8 mouse cellular contexts compared by ENCODE assay signal in the genomic region with DNA sequence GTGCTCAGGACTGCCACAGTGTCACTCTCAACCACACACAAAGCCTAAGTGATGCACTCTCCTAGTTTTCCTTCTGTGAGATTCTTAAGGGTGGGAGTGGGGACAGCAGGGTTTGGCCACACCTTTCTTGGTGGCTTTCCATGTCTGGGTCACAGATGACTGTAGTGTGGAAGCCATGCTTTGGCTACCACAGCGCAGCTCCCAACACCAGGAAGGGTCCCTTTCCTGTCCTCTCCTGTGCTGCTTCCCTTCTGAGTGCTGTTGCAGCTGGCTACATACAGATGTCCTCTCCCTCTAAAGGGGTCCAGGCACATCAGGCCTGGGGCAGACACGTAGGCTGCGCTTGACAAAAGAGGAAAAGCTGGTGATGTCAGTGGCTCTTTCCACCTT. TPM values are rescaled to one million over a fixed set of nuclear protein-coding genes. Genes with fewer than 3 reads are reported as not detected.
DNase-seq lines count a peak whose midpoint lies in the region; ATAC-seq and TF ChIP-seq lines count a peak whose summit lies in the region.

No protein-coding gene starts in this region.

- peak overlapping the region; percentile 28 for H3K9ac ChIP-seq in CH12.LX (ENCODE audit: insufficient read depth, low read depth)
- H3K9ac ChIP-seq in limb, embryonic 12.5 days (replicated peaks), result peak overlapping the region; percentile 45
- peak overlapping the region; percentile 35 for H3K9ac ChIP-seq in stomach, postnatal 0 days (ENCODE audit: low read length)

- peaks cover 45 to 83% of the 10 kb centered on the region in 2 experiments for H3K4me1 ChIP-seq in CH12.LX (ENCODE audit: control insufficient read depth in 1 of 2, insufficient read depth in 2 of 2)
- peaks cover 90% of the 10 kb centered on the region for H3K4me1 ChIP-seq in embryonic facial prominence, embryonic 10.5 days
- peaks cover 70% of the 10 kb centered on the region for H3K4me1 ChIP-seq in limb, embryonic 12.5 days (replicated peaks)
- H3K4me1 ChIP-seq in stomach, postnatal 0 days (replicated peaks; ENCODE audit: control insufficient read depth, insufficient read depth), result no peaks in the 10 kb centered on the region

- peak overlapping the region in 1 of 3 experiments; percentile 2 for H3K4me3 ChIP-seq in CH12.LX (replicated peaks in 1 of 3; ENCODE audit: low read depth in 2 of 3, low read length in 2 of 3, poor library complexity in 1 of 3)
- H3K4me3 ChIP-seq in embryonic facial prominence, embryonic 10.5 days, result peak overlapping the region; percentile 36
- no peak overlapping the region for H3K4me3 ChIP-seq in limb, embryonic 12.5 days (replicated peaks)
- H3K4me3 ChIP-seq in stomach, postnatal 0 days (ENCODE audit: low read depth, low read length), result no peak overlapping the region

- TF ChIP-seq EP300 in CH12.LX (IDR thresholded peaks at IDR 0.05; ENCODE audit: low read length), result no peak
- TF ChIP-seq EP300 in stomach, postnatal 0 days (optimal IDR thresholded peaks at IDR 0.05), result no peak

- in situ Hi-C loops in CH12.LX (cut with MboI; ENCODE audit: low pct_ligation_motif_present, low pct_unique_long_range_greater_than_20kb, low sequenced_read_pairs), result loop anchor here (5.0 kb wide), 1 partner anchor 34 kb away; no protein-coding TSS in a partner anchor

- dilution Hi-C loops in CH12.LX (cut with MboI; ENCODE audit: extremely low pct_ligation_motif_present, extremely low pct_unique_long_range_greater_than_20kb, low sequenced_read_pairs), result no loop called here

- H3K27ac ChIP-seq in CH12.LX (ENCODE audit: insufficient read depth, low read depth), result peak overlapping the region; percentile 81
- peak overlapping the region; percentile 94 for H3K27ac ChIP-seq in embryonic facial prominence, embryonic 10.5 days (replicated peaks)
- peak overlapping the region; percentile 99 for H3K27ac ChIP-seq in limb, embryonic 12.5 days
- H3K27ac ChIP-seq in stomach, postnatal 0 days (replicated peaks), result peak overlapping the region; percentile 92

- 74% methylated on average over 3 of the region's 3 CpGs for WGBS in embryonic facial prominence, embryonic 10.5 days
- 85% methylated on average over 3 of the region's 3 CpGs for WGBS in limb, embryonic 12.5 days
- 88% methylated on average over 3 of the region's 3 CpGs for WGBS in stomach, postnatal 0 days

- intact Hi-C loops in heart, postnatal 10 days (cut with DNase I), result loop anchor here (1.0 to 2.0 kb wide), 2 partner anchors 16 to 37 kb away; partner anchors contain the start of gene Fmnl3
- intact Hi-C loops in left cerebral cortex, postnatal 36 days (cut with DNase I), result no loop called here

- H3K79me2 ChIP-seq in CH12.LX (replicated peaks; ENCODE audit: control insufficient read depth, extremely low read depth, insufficient read depth, poor library complexity, severe bottlenecking), result no peaks in the 10 kb centered on the region; the same call in 1 of the 2 replicates

- no peak for TF ChIP-seq POLR2A in CH12.LX (IDR thresholded peaks at IDR 0.05; ENCODE audit: low read depth, low read length)

- peak overlapping the region; percentile 79 for H3K4me2 ChIP-seq in CH12.LX (ENCODE audit: insufficient read depth, low read depth, poor library complexity, severe bottlenecking)
- H3K4me2 ChIP-seq in limb, embryonic 12.5 days, result peak overlapping the region; percentile 42
- no peak overlapping the region for H3K4me2 ChIP-seq in stomach, postnatal 0 days (replicated peaks; ENCODE audit: low read depth)

- no peak for DNase-seq in CH12.LX (ENCODE audit: extremely low read depth)
- no peak for DNase-seq in embryonic facial prominence, embryonic 10.5 days (ENCODE audit: low spot score)
- DNase-seq in heart, postnatal 10 days, result peak; percentile 78 to 79
- DNase-seq in stomach, postnatal 0 days (ENCODE audit: low spot score), result no peak
- DNase-seq in left cerebral cortex, postnatal 36 days (ENCODE audit: low spot score in 2 of 2), result no peak
- DNase-seq in cerebellum, adult 11-12 months, result no peak
- DNase-seq in right cerebral cortex, postnatal 4 days, result no peak

- no peak for TF ChIP-seq RAD21 in CH12.LX (IDR thresholded peaks at IDR 0.05; ENCODE audit: low read depth, low read length)

- no peaks in the 10 kb centered on the region for H3K27me3 ChIP-seq in CH12.LX (replicated peaks)
- H3K27me3 ChIP-seq in embryonic facial prominence, embryonic 10.5 days (replicated peaks; ENCODE audit: low read depth, poor library complexity, severe bottlenecking), result no peaks in the 10 kb centered on the region
- H3K27me3 ChIP-seq in limb, embryonic 12.5 days, result no peaks in the 10 kb centered on the region
- H3K27me3 ChIP-seq in stomach, postnatal 0 days (ENCODE audit: control insufficient read depth, insufficient read depth, low read length), result no peaks in the 10 kb centered on the region

- no peak for TF ChIP-seq CTCF in CH12.LX (conservative IDR thresholded peaks at IDR 0.05 in 1 of 2, IDR thresholded peaks at IDR 0.05 in 1 of 2; ENCODE audit: low read depth in 2 of 2, low read length in 2 of 2)
- no peak for TF ChIP-seq CTCF in stomach, postnatal 0 days (IDR thresholded peaks at IDR 0.05; ENCODE audit: low read depth)

- ATAC-seq in limb, embryonic 12.5 days (ENCODE audit: insufficient number of reproducible peaks, insufficient read depth, low FRiP score, low TSS enrichment, low read depth), result no peak
- ATAC-seq in stomach, postnatal 0 days (ENCODE audit: low FRiP score, low TSS enrichment), result peak; percentile 35; the same call in 1 of the 2 replicates

- H3K9me3 ChIP-seq in CH12.LX (replicated peaks; ENCODE audit: low read length), result no peaks in the 10 kb centered on the region
- H3K9me3 ChIP-seq in embryonic facial prominence, embryonic 10.5 days, result no peaks in the 10 kb centered on the region
- H3K9me3 ChIP-seq in limb, embryonic 12.5 days, result no peaks in the 10 kb centered on the region
- H3K9me3 ChIP-seq in stomach, postnatal 0 days (ENCODE audit: control insufficient read depth, low read length), result no peaks in the 10 kb centered on the region

- peaks cover 23 to 69% of the 10 kb centered on the region in 2 experiments for H3K36me3 ChIP-seq in CH12.LX (replicated peaks in 1 of 2; ENCODE audit: control insufficient read depth in 1 of 2, insufficient read depth in 1 of 2, low read length in 1 of 2)
- peaks cover 47% of the 10 kb centered on the region for H3K36me3 ChIP-seq in embryonic facial prominence, embryonic 10.5 days (replicated peaks)
- H3K36me3 ChIP-seq in limb, embryonic 12.5 days, result peaks cover 30% of the 10 kb centered on the region
- no peaks in the 10 kb centered on the region for H3K36me3 ChIP-seq in stomach, postnatal 0 days (ENCODE audit: control insufficient read depth, insufficient read depth, low read length)

TF ChIP-seq in CH12.LX, 34 proteins besides CTCF, POLR2A, EP300 and RAD21 (continues in another document):
- no peak for TF ChIP-seq MAFK (IDR thresholded peaks at IDR 0.05; ENCODE audit: insufficient replicate concordance, low read length)
- TF ChIP-seq MXI1 (IDR thresholded peaks at IDR 0.05; ENCODE audit: low read depth, low read length), result no peak
- TF ChIP-seq SIN3A (IDR thresholded peaks at IDR 0.05; ENCODE audit: low read length), result no peak
- no peak for TF ChIP-seq ZMIZ1 (IDR thresholded peaks at IDR 0.05; ENCODE audit: low read depth, low read length)
- no peak; the same call in 1 of the 2 replicates for TF ChIP-seq TCF12 (IDR thresholded peaks at IDR 0.05; ENCODE audit: low read depth, low read length)
- no peak for TF ChIP-seq E2F4 (IDR thresholded peaks at IDR 0.05; ENCODE audit: insufficient replicate concordance, low read depth, low read length)
- TF ChIP-seq ZNF384 (IDR thresholded peaks at IDR 0.05; ENCODE audit: low read depth, low read length), result no peak

RNA-seq across cellular contexts. Expression of gene Fmnl3, which starts 36.6 kb away (rescaled TPM):
- total RNA-seq in CH12.LX (2012; rRNA removed) (28.6 and 28.8 TPM in 2 replicates), CH12.LX (2014; rRNA removed) (23.5 and 24.2 TPM in 2 replicates)
- polyA plus RNA-seq in CH12.LX (2012; ENCODE audit: insufficient read length, low read depth), result 49.3 and 50.6 TPM in 2 replicates
- 24.4 and 25.6 TPM in 2 replicates for polyA plus RNA-seq in embryonic facial prominence, embryonic 10.5 days (2016; fragmentation: Nextera tagmentation; extraction: Ambion mirVana)
- 10 to 100 TPM; 40.3 to 43.0 TPM for total RNA-seq in heart, postnatal 10 days (2021)
- 33.6 and 40.6 TPM in 2 replicates for polyA plus RNA-seq in limb, embryonic 12.5 days (2016; fragmentation: Nextera tagmentation; extraction: Ambion mirVana)
- polyA plus RNA-seq in stomach, postnatal 0 days (2015; fragmentation: Nextera tagmentation; extraction: Ambion mirVana), result 8.0 and 8.6 TPM in 2 replicates
- total RNA-seq in left cerebral cortex, postnatal 36 days (2021), result 10 to 100 TPM; 10.6 to 10.8 TPM

RNA-seq across cellular contexts. Expression of gene Fam186b, which starts 38.0 kb away (rescaled TPM):
- total RNA-seq in CH12.LX (2012; rRNA removed), result 0.04 TPM in 1 of 2 replicates, not detected in the other
- not detected in 2 replicates for total RNA-seq in CH12.LX (2014; rRNA removed)
- 0.11 TPM in 1 of 2 replicates, not detected in the other for polyA plus RNA-seq in CH12.LX (2012; ENCODE audit: insufficient read length, low read depth)
- polyA plus RNA-seq in embryonic facial prominence, embryonic 10.5 days (2016; fragmentation: Nextera tagmentation; extraction: Ambion mirVana), result 0.30 TPM in 1 of 2 replicates, not detected in the other
- total RNA-seq in heart, postnatal 10 days (2021), result under 1 TPM; 0.14 to 0.15 TPM
- polyA plus RNA-seq in limb, embryonic 12.5 days (2016; fragmentation: Nextera tagmentation; extraction: Ambion mirVana), result not detected in 2 replicates
- polyA plus RNA-seq in stomach, postnatal 0 days (2015; fragmentation: Nextera tagmentation; extraction: Ambion mirVana), result 0.28 TPM in 1 of 2 replicates, not detected in the other
- 1 to 10 TPM; 1.7 to 1.8 TPM for total RNA-seq in left cerebral cortex, postnatal 36 days (2021)

RNA-seq across cellular contexts. Expression of gene Prpf40b, which starts 38.8 kb away (rescaled TPM):
- 18.8 and 27.9 TPM in 2 replicates for total RNA-seq in CH12.LX (2012; rRNA removed)
- 11.7 and 14.3 TPM in 2 replicates for total RNA-seq in CH12.LX (2014; rRNA removed)
- polyA plus RNA-seq in CH12.LX (2012; ENCODE audit: insufficient read length, low read depth), result 31.6 and 31.8 TPM in 2 replicates
- polyA plus RNA-seq in embryonic facial prominence, embryonic 10.5 days (2016; fragmentation: Nextera tagmentation; extraction: Ambion mirVana), result 72.3 and 76.1 TPM in 2 replicates
- total RNA-seq in heart, postnatal 10 days (2021), result 10 to 100 TPM; 30.5 to 38.7 TPM
- polyA plus RNA-seq in limb, embryonic 12.5 days (2016; fragmentation: Nextera tagmentation; extraction: Ambion mirVana), result 74.6 TPM in 2 replicates
- polyA plus RNA-seq in stomach, postnatal 0 days (2015; fragmentation: Nextera tagmentation; extraction: Ambion mirVana), result 16.1 and 18.3 TPM in 2 replicates
- 100 to 1,000 TPM in 1 of 2 experiments, 10 to 100 TPM in 1; 88.1 to 104 TPM for total RNA-seq in left cerebral cortex, postnatal 36 days (2021)

RNA-seq across cellular contexts. Expression of gene Tmbim6, which starts 59.0 kb away (rescaled TPM):
- total RNA-seq in CH12.LX (2012; rRNA removed) (223 and 268 TPM in 2 replicates), CH12.LX (2014; rRNA removed) (260 and 269 TPM in 2 replicates)
- polyA plus RNA-seq in CH12.LX (2012; ENCODE audit: insufficient read length, low read depth), result 313 and 329 TPM in 2 replicates
- polyA plus RNA-seq in embryonic facial prominence, embryonic 10.5 days (2016; fragmentation: Nextera tagmentation; extraction: Ambion mirVana), result 262 and 273 TPM in 2 replicates
- total RNA-seq in heart, postnatal 10 days (2021), result 100 to 1,000 TPM; 225 to 229 TPM
- 240 and 252 TPM in 2 replicates for polyA plus RNA-seq in limb, embryonic 12.5 days (2016; fragmentation: Nextera tagmentation; extraction: Ambion mirVana)
- 469 and 479 TPM in 2 replicates for polyA plus RNA-seq in stomach, postnatal 0 days (2015; fragmentation: Nextera tagmentation; extraction: Ambion mirVana)
- 100 to 1,000 TPM; 319 to 339 TPM for total RNA-seq in left cerebral cortex, postnatal 36 days (2021)

Comparison
In these comparisons a context has a peak if more than half of its experiments do, and no peak if none do; other contexts are left out.
1. DNase-seq: peak in heart, postnatal 10 days (2 of 2); none in CH12.LX (single experiment), embryonic facial prominence, embryonic 10.5 days (single experiment), stomach, postnatal 0 days (single experiment), left cerebral cortex, postnatal 36 days (0 of 2), cerebellum, adult 11-12 months (single experiment) and right cerebral cortex, postnatal 4 days (single experiment).
2. Peak in every context shown above with its lines, with median percentiles within 50 percentile points of each other: H3K27ac ChIP-seq and H3K9ac ChIP-seq.